Mouse (Mus musculus) midbrain, postnatal 0 days (tissue): ENCODE measurements around the gene Ssh2. TPM values are rescaled to one million over a fixed set of nuclear protein-coding genes. Genes with fewer than 3 reads are reported as not detected.
"Not testable (repeated sequence)": the region's sequence is repeated elsewhere in the genome, so short reads cannot be mapped to it uniquely, and the experiment has no call there.

Experiments
- ATAC-seq: fragments of 200-750 bp; cut with Nextera tagmentation; 2 replicates; pipeline ENCODE4 v1.8.0; 2017; ENCODE audit warnings: moderate number of reproducible peaks, mild to moderate bottlenecking, moderate TSS enrichment, moderate library complexity; ENCODE audit not compliant: low FRiP score
- DNase-seq: peaks from one replicate; pipeline ENCODE4 v3.0.0-alpha.2; 2015; ENCODE audit warnings: low spot score
- H3K27ac ChIP-seq: fragments of 300-500 bp; sonication (generic); 2 replicates; pipeline ENCODE4 v1.5.1; 2014; ENCODE audit warnings: low read depth, mild to moderate bottlenecking, low read length, mixed read lengths
- H3K27me3 ChIP-seq: fragments of 300-500 bp; sonication (generic); 2 replicates; pipeline ENCODE4 v1.6.1; 2014; ENCODE audit warnings: low read length, control low read depth, mixed read lengths; ENCODE audit not compliant: insufficient read depth
- H3K36me3 ChIP-seq: fragments of 300-500 bp; sonication (generic); 2 replicates; pipeline ENCODE4 v1.6.1; 2014; ENCODE audit warnings: low read length, control low read depth, mixed read lengths; ENCODE audit not compliant: insufficient read depth
- H3K4me1 ChIP-seq: fragments of 300-500 bp; sonication (generic); 2 replicates; pipeline ENCODE4 v1.6.1; 2014; ENCODE audit warnings: mild to moderate bottlenecking, control low read depth, antibody characterized with exemption, low read length, mixed read lengths; ENCODE audit not compliant: insufficient read depth
- H3K4me2 ChIP-seq: fragments of 300-500 bp; sonication (generic); 2 replicates; pipeline ENCODE4 v1.6.1; 2014; ENCODE audit warnings: low read depth, mild to moderate bottlenecking, low read length, mixed read lengths; ENCODE audit not compliant: poor library complexity, severe bottlenecking
- H3K4me3 ChIP-seq: fragments of 300-500 bp; sonication (generic); 2 replicates; pipeline ENCODE4 v1.5.1; 2014; ENCODE audit warnings: low read depth, mild to moderate bottlenecking, low read length, moderate library complexity
- H3K9ac ChIP-seq: fragments of 300-500 bp; sonication (generic); replicated peaks from 2 replicates; pipeline ENCODE4 v1.6.1; 2014; ENCODE audit warnings: mild to moderate bottlenecking, low read length, moderate library complexity, mixed read lengths; ENCODE audit not compliant: poor library complexity, severe bottlenecking
- H3K9me3 ChIP-seq: fragments of 300-500 bp; sonication (generic); 2 replicates; pipeline ENCODE4 v1.6.1; 2016; ENCODE audit warnings: low read length, control low read depth
- CTCF ChIP-seq: IDR thresholded peaks from 2 replicates; pipeline ENCODE4 v1.5.1; 2016; ENCODE audit warnings: antibody characterized with exemption, mild to moderate bottlenecking
- WGBS: fragments of 180-500 bp; shearing (Covaris S2); extraction: QIAGEN DNeasy Blood & Tissue Kit; methylation state at CpG from one replicate; pipeline ENCODE4 v1.1.7; 2014; 5-methylcytosine and 5-hydroxymethylcytosine counted together
- polyA plus RNA-seq: library from polyadenylated mRNA; unstranded; fragments of >200 nt; fragmentation: Nextera tagmentation; extraction: Ambion mirVana; gene quantifications from 2 replicates; pipeline ENCODE4 v1.2.1, GENCODE M21; 2015
- total RNA-seq: library from RNA; depleted of rRNA; stranded (reverse); fragments of >200 nt; gene quantifications from 2 replicates; pipeline ENCODE4 v1.2.3, GENCODE M21; 2014

Ssh2 gene
- total and polyA plus RNA-seq, 2 experiments from 2014 or later: 14.5 to 43.2 TPM

GRCm38 (mm10) chr11:77385706-77386690 lies 169.9 kb downstream of the Ssh2 start:
- ATAC-seq (no peak), DNase-seq (peak; percentile 9)
- TF ChIP-seq CTCF: no peak
- Histone ChIP-seq H3K36me3 (no peaks in the 10 kb centered on the region), H3K27me3 (no peaks in the 10 kb centered on the region), H3K9me3 (no peaks in the 10 kb centered on the region), H3K4me1 (no peaks in the 10 kb centered on the region), H3K27ac (no peak overlapping the region), H3K4me2 (no peak overlapping the region), H3K4me3 (no peak overlapping the region), H3K9ac (no peak overlapping the region)
- 64% methylated on average over 3 of the region's 3 CpGs for WGBS

DNA sequence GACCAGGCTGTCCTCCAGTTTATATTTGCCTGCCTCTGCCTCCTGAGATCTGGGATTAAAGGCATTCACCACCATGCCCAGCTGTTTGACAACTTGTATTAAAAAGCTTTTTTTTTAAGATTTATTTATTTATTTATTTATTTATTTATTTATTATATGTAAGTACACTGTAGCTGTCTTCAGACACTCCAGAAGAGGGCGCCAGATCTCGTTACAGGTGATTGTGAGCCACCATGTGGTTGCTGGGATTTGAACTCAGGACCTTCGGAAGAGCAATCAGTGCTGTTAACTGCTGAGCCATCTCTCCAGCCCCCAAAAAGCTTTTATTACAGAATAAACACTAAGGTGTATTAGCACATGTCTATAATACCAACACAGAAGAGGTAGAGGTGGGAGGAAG lies 172.1 kb downstream of the Ssh2 start:
- not testable (repeated sequence) for H3K4me1 ChIP-seq, H3K4me2 ChIP-seq, H3K9ac ChIP-seq, H3K9me3 ChIP-seq, H3K36me3 ChIP-seq, DNase-seq, ATAC-seq, H3K27me3 ChIP-seq, H3K4me3 ChIP-seq, H3K27ac ChIP-seq
- 82% methylated on average over 3 of the region's 3 CpGs for WGBS

DNA sequence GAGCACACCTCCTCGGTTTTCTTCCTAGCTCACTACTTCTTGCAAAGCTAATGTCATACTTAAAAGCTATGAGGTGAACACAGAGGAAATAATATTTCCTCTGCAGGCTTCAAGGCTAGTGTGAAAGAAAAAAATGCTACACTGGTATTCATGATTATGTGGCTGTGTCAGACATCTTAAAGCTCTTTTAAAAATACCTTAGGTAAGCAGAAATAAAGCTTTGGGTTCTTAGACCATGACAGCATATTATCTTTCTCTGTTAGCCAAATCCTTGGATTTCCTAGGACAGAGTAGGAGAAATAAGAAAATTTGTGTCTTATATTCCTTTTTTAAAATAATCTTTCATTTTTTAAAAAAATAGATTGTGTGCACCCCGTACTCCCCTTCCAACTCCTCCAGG lies 179.5 kb downstream of the Ssh2 start:
- H3K4me3 ChIP-seq: no peak overlapping the region
- ATAC-seq (no peak), DNase-seq (no peak)
- 88% methylated on average over 2 of the region's 2 CpGs for WGBS
- H3K9me3 ChIP-seq: no peaks in the 10 kb centered on the region
- H3K4me2 ChIP-seq: no peak overlapping the region
- no peak overlapping the region for H3K9ac ChIP-seq
- no peaks in the 10 kb centered on the region for H3K36me3 ChIP-seq
- H3K27me3 ChIP-seq: no peaks in the 10 kb centered on the region
- H3K27ac ChIP-seq: no peak overlapping the region
- no peaks in the 10 kb centered on the region for H3K4me1 ChIP-seq
- TF ChIP-seq CTCF: no peak

DNA sequence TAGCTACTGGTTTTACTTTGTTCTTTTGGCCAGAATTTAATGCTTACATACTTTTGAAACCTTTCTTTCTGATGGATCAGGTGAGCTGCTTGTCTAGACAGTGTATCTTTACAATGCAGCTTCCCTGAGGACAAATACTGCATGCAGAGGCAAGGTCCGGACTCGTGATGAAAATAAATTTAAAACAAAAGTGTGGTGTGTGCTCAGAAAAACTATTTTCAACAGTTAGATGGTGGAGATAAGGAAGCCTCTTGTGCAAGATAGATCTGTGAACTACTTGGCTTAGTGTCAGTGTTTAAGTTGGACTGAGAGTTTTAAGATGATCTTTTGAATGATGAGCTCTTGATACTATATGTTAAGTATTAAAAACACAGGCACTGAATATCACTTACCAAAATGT lies 186.4 kb downstream of the Ssh2 start:
- Histone ChIP-seq H3K4me3 (no peak overlapping the region), H3K27ac (no peak overlapping the region), H3K9ac (no peak overlapping the region), H3K4me2 (no peak overlapping the region), H3K36me3 (no peaks in the 10 kb centered on the region), H3K4me1 (no peaks in the 10 kb centered on the region), H3K9me3 (no peaks in the 10 kb centered on the region), H3K27me3 (no peaks in the 10 kb centered on the region)
- 70% methylated on average over 2 of the region's 2 CpGs for WGBS
- TF ChIP-seq CTCF: no peak
- DNase-seq (no peak), ATAC-seq (no peak)

GRCm38 (mm10) chr11:77406329-77406728 lies 190.2 kb downstream of the Ssh2 start:
- WGBS: 93% methylated on average over 2 of the region's 2 CpGs
- Histone ChIP-seq H3K9ac (no peak overlapping the region), H3K4me3 (no peak overlapping the region), H3K4me1 (no peaks in the 10 kb centered on the region), H3K4me2 (no peak overlapping the region), H3K9me3 (no peaks in the 10 kb centered on the region), H3K27me3 (no peaks in the 10 kb centered on the region), H3K27ac (no peak overlapping the region), H3K36me3 (no peaks in the 10 kb centered on the region)
- ATAC-seq: no peak
- no peak for DNase-seq
- no peak for TF ChIP-seq CTCF

GRCm38 (mm10) chr11:77409879-77410278 lies 193.8 kb downstream of the Ssh2 start:
- H3K4me1 ChIP-seq: no peaks in the 10 kb centered on the region
- DNase-seq: peak; percentile 6
- no peak for ATAC-seq
- H3K4me3 ChIP-seq: no peak overlapping the region
- no peaks in the 10 kb centered on the region for H3K27me3 ChIP-seq
- TF ChIP-seq CTCF: no peak
- 94% methylated on average over 6 of the region's 6 CpGs for WGBS
- H3K27ac ChIP-seq: no peak overlapping the region
- no peaks in the 10 kb centered on the region for H3K36me3 ChIP-seq
- H3K9ac ChIP-seq: no peak overlapping the region
- no peaks in the 10 kb centered on the region for H3K9me3 ChIP-seq
- H3K4me2 ChIP-seq: no peak overlapping the region
